Mouse (Mus musculus): ENCODE data around the gene Plch2. TPM values are rescaled to one million over a fixed set of nuclear protein-coding genes. Genes with fewer than 3 reads are reported as not detected.

The Plch2 gene
- 1.8 and 3.1 TPM in 2 replicates for polyA plus RNA-seq (2014; fragmentation: Nextera tagmentation; extraction: Ambion mirVana)

GRCm38 (mm10) chr4:155056724-155057123, at the start of gene Plch2:
Gene Plch2 (minus strand): TSS chr4:155056784.
- H3K36me3 ChIP-seq (ENCODE audit: control insufficient read depth, insufficient read depth, low read length): no peaks in the 10 kb centered on the region
- no peak within 1 kb of the TSS for H3K4me3 ChIP-seq (ENCODE audit: low read length)
- 0 out of 2 replicates have a peak, but pooled peaks cover 3% of the 10 kb centered on the region for H3K27me3 ChIP-seq (ENCODE audit: control insufficient read depth, insufficient read depth, low read length)
- no peaks in the 10 kb centered on the region for H3K4me1 ChIP-seq (ENCODE audit: control insufficient read depth, insufficient read depth, low read length)
- 62% methylated on average over 10 of the region's 10 CpGs for whole genome bisulfite sequencing
- no peaks in the 10 kb centered on the region for H3K9me3 ChIP-seq (ENCODE audit: control insufficient read depth, low read length)
- H3K4me2 ChIP-seq (replicated peaks; ENCODE audit: low read depth, low read length): no peak within 1 kb of the TSS
- no peak within 1 kb of the TSS; the same call in none of the 2 replicates for H3K9ac ChIP-seq (ENCODE audit: low read depth, low read length)
- H3K27ac ChIP-seq (ENCODE audit: low read depth, low read length): no peak within 1 kb of the TSS
- no peak for ATAC-seq (ENCODE audit: low FRiP score, low TSS enrichment)

GRCm38 (mm10) chr4:155098572-155098971, 42.0 kb upstream of the Plch2 start:
- H3K4me3 ChIP-seq (ENCODE audit: low read length): no peak overlapping the region
- whole genome bisulfite sequencing: 66% methylated on average over 4 of the region's 4 CpGs
- no peaks in the 10 kb centered on the region for H3K36me3 ChIP-seq (ENCODE audit: control insufficient read depth, insufficient read depth, low read length)
- H3K9me3 ChIP-seq (ENCODE audit: control insufficient read depth, low read length): no peaks in the 10 kb centered on the region
- no peak for ATAC-seq (ENCODE audit: low FRiP score, low TSS enrichment)
- H3K4me2 ChIP-seq (replicated peaks; ENCODE audit: low read depth, low read length): no peak overlapping the region
- no peaks in the 10 kb centered on the region for H3K27me3 ChIP-seq (ENCODE audit: control insufficient read depth, insufficient read depth, low read length)
- H3K9ac ChIP-seq (ENCODE audit: low read depth, low read length): no peak overlapping the region
- H3K27ac ChIP-seq (ENCODE audit: low read depth, low read length): no peak overlapping the region
- no peaks in the 10 kb centered on the region for H3K4me1 ChIP-seq (ENCODE audit: control insufficient read depth, insufficient read depth, low read length)

GRCm38 (mm10) chr4:155097452-155097851, 40.9 kb upstream of the Plch2 start:
- Histone ChIP-seq H3K36me3 (ENCODE audit: control insufficient read depth, insufficient read depth, low read length) (no peaks in the 10 kb centered on the region), H3K27me3 (ENCODE audit: control insufficient read depth, insufficient read depth, low read length) (no peaks in the 10 kb centered on the region), H3K9me3 (ENCODE audit: control insufficient read depth, low read length) (no peaks in the 10 kb centered on the region), H3K9ac (ENCODE audit: low read depth, low read length) (no peak overlapping the region), H3K27ac (ENCODE audit: low read depth, low read length) (no peak overlapping the region), H3K4me2 (replicated peaks; ENCODE audit: low read depth, low read length) (no peak overlapping the region), H3K4me3 (ENCODE audit: low read length) (no peak overlapping the region), H3K4me1 (ENCODE audit: control insufficient read depth, insufficient read depth, low read length) (no peaks in the 10 kb centered on the region)
- no peak for ATAC-seq (ENCODE audit: low FRiP score, low TSS enrichment)
- WGBS: 81% methylated on average over 6 of the region's 6 CpGs

DNA sequence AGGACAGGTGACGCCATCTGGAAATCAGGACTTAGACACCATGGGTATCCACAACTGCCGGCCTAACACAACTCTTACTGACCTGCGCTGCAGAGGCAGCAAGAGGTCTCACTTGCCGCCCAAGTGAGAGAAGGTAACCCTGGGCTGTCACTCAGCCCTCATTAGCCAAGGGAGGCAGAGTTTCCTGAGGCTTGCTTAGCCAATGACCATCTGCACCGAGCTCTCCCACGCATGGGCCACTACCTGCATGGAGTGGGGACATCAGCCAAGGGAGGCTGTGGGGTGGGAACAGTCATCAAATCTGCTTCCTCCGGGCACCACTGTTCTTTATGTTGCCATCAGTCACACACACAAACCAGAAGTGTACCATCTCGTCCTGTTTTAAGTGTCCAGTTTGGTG, 39.4 kb upstream of the Plch2 start:
- Histone ChIP-seq H3K9ac (ENCODE audit: low read depth, low read length) (no peak overlapping the region), H3K27ac (ENCODE audit: low read depth, low read length) (no peak overlapping the region)
- 67% methylated on average over 8 of the region's 8 CpGs for WGBS

GRCm38 (mm10) chr4:155095238-155095900, 38.8 kb upstream of the Plch2 start:
- H3K4me2 ChIP-seq (replicated peaks; ENCODE audit: low read depth, low read length): no peak overlapping the region
- H3K4me3 ChIP-seq (ENCODE audit: low read length): no peak overlapping the region
- H3K27ac ChIP-seq (ENCODE audit: low read depth, low read length): no peak overlapping the region
- H3K4me1 ChIP-seq (ENCODE audit: control insufficient read depth, insufficient read depth, low read length): no peaks in the 10 kb centered on the region
- no peaks in the 10 kb centered on the region for H3K27me3 ChIP-seq (ENCODE audit: control insufficient read depth, insufficient read depth, low read length)
- 42% methylated on average over 8 of the region's 8 CpGs for WGBS
- no peak overlapping the region for H3K9ac ChIP-seq (ENCODE audit: low read depth, low read length)
- H3K36me3 ChIP-seq (ENCODE audit: control insufficient read depth, insufficient read depth, low read length): 0 out of 2 replicates have a peak, but pooled peaks cover 2% of the 10 kb centered on the region
- no peaks in the 10 kb centered on the region for H3K9me3 ChIP-seq (ENCODE audit: control insufficient read depth, low read length)
- peak; percentile 73 for ATAC-seq (ENCODE audit: low FRiP score, low TSS enrichment)

More for the DNA sequence above, 39.4 kb upstream of the Plch2 start:
- Histone ChIP-seq H3K4me3 (ENCODE audit: low read length) (no peak overlapping the region), H3K36me3 (ENCODE audit: control insufficient read depth, insufficient read depth, low read length) (0 out of 2 replicates have a peak, but pooled peaks cover 2% of the 10 kb centered on the region), H3K9me3 (ENCODE audit: control insufficient read depth, low read length) (no peaks in the 10 kb centered on the region), H3K4me2 (replicated peaks; ENCODE audit: low read depth, low read length) (no peak overlapping the region), H3K27me3 (ENCODE audit: control insufficient read depth, insufficient read depth, low read length) (no peaks in the 10 kb centered on the region), H3K4me1 (ENCODE audit: control insufficient read depth, insufficient read depth, low read length) (no peaks in the 10 kb centered on the region)
- no peak for ATAC-seq (ENCODE audit: low FRiP score, low TSS enrichment)

DNA sequence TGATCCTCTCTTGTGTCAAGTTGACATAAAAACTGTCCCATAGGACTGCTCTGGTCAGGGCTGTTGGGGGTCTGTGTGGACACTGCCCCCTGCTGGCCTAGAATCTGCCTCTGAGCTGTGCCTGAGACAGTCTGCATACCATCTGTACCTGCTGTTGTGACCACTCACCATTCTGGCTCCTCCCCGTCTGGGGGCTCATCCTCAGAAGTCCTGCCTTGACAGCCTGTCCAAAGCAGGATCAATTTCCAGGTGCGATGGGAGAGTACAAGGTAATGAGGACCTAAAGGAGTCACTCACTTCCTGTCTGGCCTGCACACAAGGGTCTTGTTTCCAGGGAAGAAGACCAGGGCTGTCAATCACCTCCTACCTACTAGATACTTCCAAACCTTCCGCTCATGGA, 38.0 kb upstream of the Plch2 start:
- Histone ChIP-seq H3K4me1 (ENCODE audit: control insufficient read depth, insufficient read depth, low read length) (no peaks in the 10 kb centered on the region), H3K27ac (ENCODE audit: low read depth, low read length) (no peak overlapping the region), H3K36me3 (ENCODE audit: control insufficient read depth, insufficient read depth, low read length) (0 out of 2 replicates have a peak, but pooled peaks cover 2% of the 10 kb centered on the region), H3K9ac (ENCODE audit: low read depth, low read length) (no peak overlapping the region), H3K4me2 (replicated peaks; ENCODE audit: low read depth, low read length) (no peak overlapping the region), H3K27me3 (ENCODE audit: control insufficient read depth, insufficient read depth, low read length) (no peaks in the 10 kb centered on the region), H3K9me3 (ENCODE audit: control insufficient read depth, low read length) (no peaks in the 10 kb centered on the region), H3K4me3 (ENCODE audit: low read length) (no peak overlapping the region)
- ATAC-seq (ENCODE audit: low FRiP score, low TSS enrichment): peak; percentile 68; the same call in 1 of the 2 replicates
- WGBS: 71% methylated on average over 3 of the region's 3 CpGs

GRCm38 (mm10) chr4:155093431-155094149, 37.0 kb upstream of the Plch2 start:
- no peak overlapping the region for H3K4me2 ChIP-seq (replicated peaks; ENCODE audit: low read depth, low read length)
- no peaks in the 10 kb centered on the region for H3K27me3 ChIP-seq (ENCODE audit: control insufficient read depth, insufficient read depth, low read length)
- WGBS: 85% methylated on average over 7 of the region's 7 CpGs
- no peak overlapping the region for H3K4me3 ChIP-seq (ENCODE audit: low read length)
- H3K4me1 ChIP-seq (ENCODE audit: control insufficient read depth, insufficient read depth, low read length): no peaks in the 10 kb centered on the region
- no peak for ATAC-seq (ENCODE audit: low FRiP score, low TSS enrichment)
- H3K36me3 ChIP-seq (ENCODE audit: control insufficient read depth, insufficient read depth, low read length): peaks cover 5% of the 10 kb centered on the region; the same call in 1 of the 2 replicates
- H3K9ac ChIP-seq (ENCODE audit: low read depth, low read length): no peak overlapping the region
- H3K9me3 ChIP-seq (ENCODE audit: control insufficient read depth, low read length): no peaks in the 10 kb centered on the region
- no peak overlapping the region for H3K27ac ChIP-seq (ENCODE audit: low read depth, low read length)

GRCm38 (mm10) chr4:155092718-155093430, 36.3 kb upstream of the Plch2 start:
- H3K4me1 ChIP-seq (ENCODE audit: control insufficient read depth, insufficient read depth, low read length): no peaks in the 10 kb centered on the region
- 94% methylated on average over 19 of the region's 19 CpGs for WGBS

More at GRCm38 (mm10) chr4:155092718-155093430, 36.3 kb upstream of the Plch2 start:
- no peaks in the 10 kb centered on the region for H3K9me3 ChIP-seq (ENCODE audit: control insufficient read depth, low read length)
- no peak overlapping the region for H3K27ac ChIP-seq (ENCODE audit: low read depth, low read length)
- ATAC-seq (ENCODE audit: low FRiP score, low TSS enrichment): no peak
- H3K9ac ChIP-seq (ENCODE audit: low read depth, low read length): no peak overlapping the region
- H3K4me2 ChIP-seq (replicated peaks; ENCODE audit: low read depth, low read length): no peak overlapping the region
- H3K4me3 ChIP-seq (ENCODE audit: low read length): no peak overlapping the region
- no peaks in the 10 kb centered on the region for H3K27me3 ChIP-seq (ENCODE audit: control insufficient read depth, insufficient read depth, low read length)
- H3K36me3 ChIP-seq (ENCODE audit: control insufficient read depth, insufficient read depth, low read length): peaks cover 5% of the 10 kb centered on the region; the same call in 1 of the 2 replicates
